12 mouse cellular contexts compared by ENCODE assay signal in genomic region chr14:120875144-120875543, GRCm38 (mm10). TPM values are rescaled to one million over a fixed set of nuclear protein-coding genes. Genes with fewer than 3 reads are reported as not detected.
DNase-seq lines count a peak whose midpoint lies in the region; ATAC-seq and TF ChIP-seq lines count a peak whose summit lies in the region.
"Had no signal": no experiment of that assay in that cellular context is flagged by ENCODE, and none has a peak within 500 bp of the region (broad histone marks: within the 10 kb centered on the region; RNA-seq: fewer than 3 reads in every experiment).

No protein-coding gene starts in this region.

- no peaks in the 10 kb centered on the region for H3K27me3 ChIP-seq in hindbrain, postnatal 0 days (ENCODE audit: insufficient read depth, low read length)
- H3K27me3 ChIP-seq in hindbrain, embryonic 14.5 days (ENCODE audit: control insufficient read depth, insufficient read depth, low read length) = no peaks in the 10 kb centered on the region
- H3K27me3 ChIP-seq in liver, embryonic 11.5 days (replicated peaks; ENCODE audit: control insufficient read depth, insufficient read depth, low read length) = no peaks in the 10 kb centered on the region
- H3K27me3 ChIP-seq: limb, embryonic 12.5 days had no signal

- DNase-seq in hindbrain, postnatal 0 days (ENCODE audit: low spot score) = no peak
- DNase-seq in hindbrain, embryonic 14.5 days (ENCODE audit: low spot score) = no peak
- DNase-seq in ovary, postnatal 36 days (ENCODE audit: low spot score) = peak; percentile 21
- no peak for DNase-seq in ovary, postnatal 14 days (ENCODE audit: low spot score)
- DNase-seq in adrenal gland, postnatal 25 days = peak; percentile 42
- DNase-seq in liver, embryonic 11.5 days (ENCODE audit: low spot score) = no peak
- DNase-seq in right cerebral cortex, postnatal 4 days = no peak
- no peak for DNase-seq in B cell, adult 2 months
- DNase-seq: cerebellum, adult 18-20 months; retina, postnatal 1 day had no signal

- 0 out of 2 replicates have a peak, but pooled peaks have one; percentile 30 for TF ChIP-seq CTCF in hindbrain, postnatal 0 days (IDR thresholded peaks at IDR 0.05; ENCODE audit: low read depth)

- H3K4me1 ChIP-seq in hindbrain, postnatal 0 days (ENCODE audit: insufficient read depth, low read length) = no peaks in the 10 kb centered on the region
- H3K4me1 ChIP-seq in hindbrain, embryonic 14.5 days (replicated peaks; ENCODE audit: control insufficient read depth, insufficient read depth, low read length) = no peaks in the 10 kb centered on the region
- H3K4me1 ChIP-seq in liver, embryonic 11.5 days (replicated peaks; ENCODE audit: control insufficient read depth, insufficient read depth, low read length) = 0 out of 2 replicates have a peak, but pooled peaks cover 2% of the 10 kb centered on the region
- H3K4me1 ChIP-seq: limb, embryonic 12.5 days had no signal

- H3K4me3 ChIP-seq in hindbrain, postnatal 0 days (ENCODE audit: low read length) = no peak overlapping the region
- no peak overlapping the region for H3K4me3 ChIP-seq in hindbrain, embryonic 14.5 days (replicated peaks; ENCODE audit: low read length)
- H3K4me3 ChIP-seq in liver, embryonic 11.5 days (ENCODE audit: low read depth, low read length) = no peak overlapping the region
- H3K4me3 ChIP-seq: limb, embryonic 12.5 days had no signal

- H3K27ac ChIP-seq in hindbrain, postnatal 0 days = no peak overlapping the region
- H3K27ac ChIP-seq in hindbrain, embryonic 14.5 days = no peak overlapping the region
- no peak overlapping the region for H3K27ac ChIP-seq in liver, embryonic 11.5 days (ENCODE audit: low read depth, low read length)
- H3K27ac ChIP-seq: limb, embryonic 12.5 days had no signal

- H3K4me2 ChIP-seq in hindbrain, postnatal 0 days (ENCODE audit: low read depth, low read length) = no peak overlapping the region
- H3K4me2 ChIP-seq in hindbrain, embryonic 14.5 days (replicated peaks) = no peak overlapping the region
- no peak overlapping the region for H3K4me2 ChIP-seq in liver, embryonic 11.5 days
- H3K4me2 ChIP-seq: limb, embryonic 12.5 days had no signal

- no peak overlapping the region for H3K9ac ChIP-seq in hindbrain, postnatal 0 days (replicated peaks; ENCODE audit: low read length)
- H3K9ac ChIP-seq in hindbrain, embryonic 14.5 days = no peak overlapping the region
- H3K9ac ChIP-seq in liver, embryonic 11.5 days (ENCODE audit: low read depth, low read length) = no peak overlapping the region
- H3K9ac ChIP-seq: limb, embryonic 12.5 days had no signal

- H3K36me3 ChIP-seq in hindbrain, postnatal 0 days (ENCODE audit: insufficient read depth, low read length) = no peaks in the 10 kb centered on the region
- no peaks in the 10 kb centered on the region for H3K36me3 ChIP-seq in hindbrain, embryonic 14.5 days (replicated peaks; ENCODE audit: control insufficient read depth, insufficient read depth)
- no peaks in the 10 kb centered on the region for H3K36me3 ChIP-seq in liver, embryonic 11.5 days (ENCODE audit: control insufficient read depth, insufficient read depth, low read length)
- H3K36me3 ChIP-seq: limb, embryonic 12.5 days had no signal

- WGBS in hindbrain, postnatal 0 days = 82% methylated on average over 9 of the region's 9 CpGs
- 75% methylated on average over 9 of the region's 9 CpGs for WGBS in hindbrain, embryonic 14.5 days
- 46% methylated on average over 9 of the region's 9 CpGs for WGBS in liver, embryonic 11.5 days

- ATAC-seq in hindbrain, postnatal 0 days = no peak
- ATAC-seq in hindbrain, embryonic 14.5 days (ENCODE audit: low FRiP score) = no peak
- 0 out of 2 replicates have a peak, but pooled peaks have one; percentile 24 for ATAC-seq in liver, embryonic 11.5 days (replicated peaks; ENCODE audit: low FRiP score)
- ATAC-seq: midbrain, embryonic 16.5 days had no signal

- H3K9me3 ChIP-seq in hindbrain, postnatal 0 days (ENCODE audit: low read length) = no peaks in the 10 kb centered on the region
- no peaks in the 10 kb centered on the region for H3K9me3 ChIP-seq in hindbrain, embryonic 14.5 days (ENCODE audit: control insufficient read depth, low read length)
- H3K9me3 ChIP-seq in liver, embryonic 11.5 days (ENCODE audit: control insufficient read depth, low read length) = no peaks in the 10 kb centered on the region; the same call in 1 of the 2 replicates
- H3K9me3 ChIP-seq: limb, embryonic 12.5 days had no signal

RNA-seq across cellular contexts. Expression of gene Ipo5, which starts 35.9 kb away (rescaled TPM):
- 73.9 and 74.2 TPM in 2 replicates for total RNA-seq in hindbrain, postnatal 0 days (2014; rRNA removed)
- 44.4 and 45.4 TPM in 2 replicates for polyA plus RNA-seq in hindbrain, postnatal 0 days (2015; fragmentation: Nextera tagmentation; extraction: Ambion mirVana)
- 72.4 and 81.7 TPM in 2 replicates for polyA plus RNA-seq in hindbrain, embryonic 14.5 days (2014; fragmentation: Nextera tagmentation; extraction: Ambion mirVana)
- 83.9 and 89.9 TPM in 2 replicates for total RNA-seq in adrenal gland, postnatal 25 days (2021)
- polyA plus RNA-seq in liver, embryonic 11.5 days (2014; fragmentation: Nextera tagmentation; extraction: Ambion mirVana) = 133 and 150 TPM in 2 replicates

Comparison
In these comparisons a context has a peak if more than half of its experiments do, and no peak if none do; other contexts are left out.
1. DNase-seq: peak in ovary, postnatal 36 days (single experiment) and adrenal gland, postnatal 25 days (single experiment); none in hindbrain, postnatal 0 days (single experiment), hindbrain, embryonic 14.5 days (single experiment), ovary, postnatal 14 days (single experiment), liver, embryonic 11.5 days (single experiment), right cerebral cortex, postnatal 4 days (single experiment) and B cell, adult 2 months (0 of 2).